Mouse (Mus musculus) G1E (cell line): ENCODE measurements around the gene Tjp1.

Source experiments
- CTCF ChIP-seq: IDR thresholded peaks from 2 replicates; pipeline ENCODE4 v1.5.1; 2012; ENCODE audit warnings: low read depth, low read length, inconsistent platforms, mixed read lengths
- GATA1 ChIP-seq: IDR thresholded peaks from 2 replicates; pipeline ENCODE4 v1.6.1; 2012; ENCODE audit warnings: borderline replicate concordance, low read length, inconsistent platforms, mixed read lengths
- GATA2 ChIP-seq: IDR thresholded peaks from 2 replicates; pipeline ENCODE4 v1.6.1; 2012; ENCODE audit warnings: low read depth, low read length, inconsistent platforms, borderline replicate concordance
- TAL1 ChIP-seq: conservative IDR thresholded peaks from 2 replicates; pipeline ENCODE4 v1.6.1; 2012; ENCODE audit warnings: low read depth, low read length, inconsistent platforms, mixed read lengths

GRCm38 (mm10) chr7:65439518-65439917, 88.1 kb downstream of the Tjp1 start:
- TF ChIP-seq CTCF, result no peak
- TF ChIP-seq TAL1, result no peak
- no peak for TF ChIP-seq GATA1
- no peak for TF ChIP-seq GATA2
